Mouse (Mus musculus) layer of hippocampus, adult 8-10 months (tissue): Measurements from ENCODE around the gene Dcxr. TPM values are rescaled to one million over a fixed set of nuclear protein-coding genes. Genes with fewer than 3 reads are reported as not detected.
"Not testable (repeated sequence)": the region's sequence is repeated elsewhere in the genome, so short reads cannot be mapped to it uniquely, and the experiment has no call there.

Experiments
- DNase-seq, 2 experiments: peaks; one replicate each; pipeline ENCODE4 v3.0.0; 2022; ENCODE audit warnings: low spot score in 2 of 2
- total RNA-seq, 4 experiments: library from RNA; stranded (reverse); gene quantifications; 2 replicates each; pipeline ENCODE4 v1.2.4; 2022

Gene Dcxr
- total RNA-seq, 4 experiments from 2014 or later: 8.7 to 21.6 (median 14.5) TPM

- DNase-seq: not testable (repeated sequence)
These were observed 2.5 kb upstream of the Dcxr start for GRCm38 (mm10) chr11:120729432-120730050.

DNA sequence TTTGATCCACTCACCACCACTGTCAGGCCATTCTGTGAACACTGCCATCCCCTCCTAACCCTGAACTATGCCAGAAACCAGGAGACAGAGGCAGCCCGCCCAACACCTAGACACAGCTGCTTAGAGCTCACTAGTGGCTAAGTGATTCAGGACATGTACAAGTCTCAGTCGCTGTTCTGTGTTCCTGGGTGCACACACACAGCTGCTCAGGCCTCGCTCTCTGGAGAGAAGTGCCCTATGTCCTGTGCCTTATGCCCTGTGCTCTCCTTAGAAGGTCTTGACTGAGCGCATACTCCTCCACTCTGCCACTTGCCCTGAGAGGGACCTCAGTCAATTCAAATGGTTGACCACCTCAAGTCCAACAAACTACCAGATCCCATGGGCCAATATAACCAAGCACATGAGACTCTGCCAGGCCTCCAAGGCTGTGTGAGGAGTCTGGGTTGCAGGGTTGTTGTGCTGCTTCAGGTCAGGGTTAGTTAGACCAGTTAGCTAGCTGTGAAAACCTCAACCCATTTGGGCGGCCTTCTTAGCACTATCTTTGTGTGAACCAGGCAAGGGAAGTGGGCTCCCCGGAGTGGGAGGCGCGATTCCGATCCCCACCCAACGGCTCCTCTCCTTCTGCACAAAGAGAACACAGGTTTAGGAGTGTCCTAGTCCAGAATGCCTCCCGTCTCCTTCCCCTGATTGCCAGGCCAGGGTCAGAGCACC is 1.6 kb upstream of the Dcxr start:
- no peak for DNase-seq

DNA sequence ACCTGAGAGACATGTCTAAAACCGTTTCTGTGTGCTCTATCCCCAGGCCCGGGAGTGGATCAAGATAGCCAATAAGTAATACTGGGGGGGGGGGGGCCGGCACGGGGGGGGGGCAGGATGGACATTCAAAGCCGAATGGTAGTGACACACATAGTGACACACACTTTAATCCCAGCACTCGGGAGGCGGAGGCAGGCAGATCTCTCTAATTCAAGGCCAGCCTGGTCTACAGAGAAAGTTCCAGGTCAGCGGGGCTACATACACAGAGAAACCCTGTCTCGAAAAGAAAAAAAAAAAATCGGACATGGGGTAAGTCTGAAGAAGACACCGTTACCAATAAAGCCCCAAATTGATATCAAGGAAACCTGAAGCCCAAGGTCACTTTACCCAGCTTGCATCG is 483 bp upstream of the Dcxr start:
- DNase-seq: no peak

DNA sequence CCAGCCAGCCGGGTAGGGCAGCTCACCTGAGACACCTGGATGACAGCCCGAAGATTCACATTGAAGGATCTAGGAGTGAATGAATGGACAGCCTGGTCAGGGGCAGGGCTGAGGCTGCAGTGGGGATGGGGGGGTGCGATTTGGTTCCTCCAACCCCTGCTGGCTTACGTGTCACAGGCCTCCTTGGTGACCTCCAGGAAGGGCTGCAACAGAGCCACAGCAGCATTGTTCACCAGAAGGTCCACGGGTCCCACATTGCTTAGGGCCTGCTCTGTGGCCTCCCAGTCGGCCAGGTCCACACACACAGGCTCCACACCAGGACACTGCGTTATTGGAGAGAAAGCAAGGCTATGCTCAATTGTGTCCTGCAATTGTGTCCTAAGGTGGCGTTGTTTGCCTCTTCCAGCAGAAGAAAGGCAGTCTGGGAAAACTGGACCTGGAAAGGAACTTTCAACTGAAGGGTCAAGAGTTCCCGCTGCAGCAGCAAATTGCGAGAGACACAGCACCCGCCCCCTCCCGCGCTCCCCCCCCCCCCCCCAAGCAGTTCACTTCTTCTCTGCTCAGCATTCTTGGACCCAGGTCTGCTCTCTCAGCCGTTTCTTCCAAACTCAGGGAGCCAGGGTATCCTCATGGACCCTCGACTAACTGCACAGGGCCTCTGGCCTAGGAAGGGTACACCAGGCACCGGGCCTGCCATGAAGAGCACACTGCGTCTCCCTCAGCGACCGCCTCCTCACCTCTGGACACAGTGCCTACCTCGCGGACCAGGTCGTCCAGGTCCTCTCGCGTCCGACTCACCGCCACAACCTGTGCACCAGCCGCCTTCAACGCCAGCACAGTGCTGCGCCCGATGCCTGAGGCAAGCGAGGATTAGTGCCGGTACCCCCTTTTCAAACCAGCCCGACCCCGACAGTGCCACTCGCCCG is 575 bp downstream of the Dcxr start:
- DNase-seq: no peak

GRCm38 (mm10) chr11:120723509-120723908 is 3.6 kb downstream of the Dcxr start:
- no peak for DNase-seq

- DNase-seq: no peak
These were observed 4.2 kb downstream of the Dcxr start for GRCm38 (mm10) chr11:120722761-120723382.

GRCm38 (mm10) chr11:120722067-120722630 is 4.9 kb downstream of the Dcxr start:
- DNase-seq: no peak

DNA sequence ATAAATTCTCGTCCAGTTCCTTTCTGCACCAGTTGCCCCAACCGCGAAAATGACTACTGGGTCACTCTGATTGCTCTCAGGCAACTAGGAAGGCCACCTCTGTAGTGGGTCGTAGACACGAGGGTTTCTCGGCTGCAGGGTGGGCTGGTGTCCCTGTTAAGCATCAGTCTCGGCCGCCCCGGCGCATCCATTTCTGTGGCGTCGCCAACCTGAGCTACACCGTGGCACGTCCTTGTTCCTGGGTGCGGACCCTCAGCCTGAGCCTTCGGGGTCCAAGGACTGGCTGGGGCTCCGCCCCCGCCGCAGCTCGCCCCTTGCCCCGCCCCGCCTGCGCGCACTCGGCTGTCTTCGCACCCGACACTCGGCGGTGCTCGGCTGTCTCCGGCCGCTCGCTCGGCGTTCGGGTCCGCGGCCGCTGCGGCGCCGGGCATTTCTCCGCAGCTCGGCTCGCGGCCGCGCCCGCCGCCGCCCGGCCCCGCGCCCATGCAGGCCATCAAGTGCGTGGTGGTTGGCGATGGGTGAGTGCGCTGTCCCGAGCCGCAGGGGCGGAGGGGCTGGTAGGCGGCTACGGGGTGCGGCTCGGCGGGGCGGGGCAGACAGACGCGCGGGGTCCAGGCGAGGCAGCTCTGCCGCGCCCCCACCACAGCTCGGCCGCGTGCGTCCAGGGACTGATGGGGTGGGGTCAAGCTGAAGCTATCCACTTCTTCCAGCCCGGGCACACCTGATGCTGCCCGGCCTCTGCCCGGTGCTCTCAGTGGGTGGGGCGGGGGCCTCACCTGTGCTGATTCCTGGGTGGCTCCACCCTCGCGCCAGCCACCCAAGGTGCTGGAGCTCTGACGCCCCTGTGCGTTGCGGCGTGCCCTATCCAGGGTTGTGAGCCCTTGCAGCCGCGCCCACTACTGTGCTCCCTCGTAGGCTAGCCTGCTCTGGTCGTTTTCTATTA is 5.7 kb downstream of the Dcxr start, which contains the start of gene Rac3:
TSS of gene Rac3 (plus strand) at position 347 of the 943 bp plus-strand sequence.
- peak in 1 of 2 experiments; percentile 51 for DNase-seq

DNA sequence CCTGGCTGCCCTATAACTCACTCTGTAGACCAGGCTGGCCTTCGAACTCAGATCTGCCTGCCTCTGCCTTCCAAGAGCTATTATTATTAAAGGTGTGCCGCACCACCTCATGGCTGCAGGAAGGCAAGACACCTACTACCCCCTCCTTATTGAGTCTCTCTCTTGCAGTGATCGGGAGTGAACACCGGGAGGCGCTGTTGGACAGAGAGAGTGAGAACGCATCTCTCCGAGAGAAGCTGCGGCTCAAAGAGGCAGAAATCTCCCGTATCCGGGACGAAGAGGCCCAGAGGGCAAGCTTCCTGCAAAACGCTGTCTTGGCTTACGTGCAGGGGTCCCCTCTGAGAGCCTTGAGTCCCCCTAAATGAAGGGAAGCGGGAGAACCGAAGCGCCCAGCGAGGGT is 6.6 kb downstream of the Dcxr start:
- peak; percentile 79 to 85 for DNase-seq

DNA sequence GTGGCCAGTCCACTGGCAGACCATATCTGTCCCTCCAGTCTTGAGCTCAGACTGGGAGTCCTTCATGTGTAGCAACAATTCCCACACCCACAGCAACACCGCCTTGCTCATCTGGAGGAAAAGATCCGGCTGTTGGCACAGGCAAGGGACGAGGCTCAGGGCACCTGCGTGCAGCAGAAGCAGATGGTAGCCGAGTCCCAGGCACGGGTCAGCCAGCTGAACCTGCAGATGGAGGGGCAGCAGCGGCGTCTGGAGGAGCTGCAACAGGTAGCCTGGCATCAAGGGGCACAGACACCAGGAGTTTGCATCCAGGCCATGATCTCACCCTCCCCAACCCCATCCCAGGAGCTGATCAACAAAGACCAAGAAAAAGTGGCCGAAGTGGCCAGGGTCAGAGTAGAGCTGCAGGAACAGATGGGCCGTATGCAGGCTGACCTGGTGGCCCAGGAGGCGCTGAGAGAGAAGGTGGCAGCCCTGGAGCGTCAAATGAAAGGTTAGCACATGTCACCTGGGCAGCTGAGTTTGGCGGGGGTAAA is 7.2 kb downstream of the Dcxr start:
- DNase-seq: no peak

DNA sequence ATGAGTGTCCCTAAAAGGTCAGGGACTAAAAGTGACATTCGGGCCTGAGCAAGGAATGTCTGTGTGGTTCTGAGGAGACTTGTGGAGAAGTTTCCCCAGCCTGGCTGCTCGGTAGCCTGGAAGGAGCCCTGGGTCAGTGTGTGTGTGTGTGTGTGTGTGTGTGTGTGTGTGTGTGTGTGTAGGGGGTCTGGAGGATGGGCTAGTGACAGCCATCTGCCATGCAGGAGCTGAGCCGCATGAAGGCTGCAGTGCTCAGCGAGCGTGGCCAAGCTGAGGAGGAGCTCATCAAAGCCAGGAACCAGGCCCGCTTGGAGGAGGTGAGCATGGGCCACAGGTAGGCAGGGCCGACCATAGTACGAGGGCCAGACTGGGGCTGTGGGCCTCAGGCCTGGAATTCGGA is 7.8 kb downstream of the Dcxr start:
- DNase-seq: no peak

GRCm38 (mm10) chr11:120715131-120715530 is 11.9 kb downstream of the Dcxr start:
- no peak for DNase-seq

GRCm38 (mm10) chr11:120714546-120714945 is 12.5 kb downstream of the Dcxr start:
- DNase-seq: no peak

- DNase-seq: peak; percentile 97 to 99
These were observed 13.2 kb downstream of the Dcxr start, which contains the start of the genes Cenpx and Lrrc45 for GRCm38 (mm10) chr11:120713580-120714518. Gene Cenpx, minus strand, starts transcription at chr11:120713738. Gene Lrrc45, plus strand, starts transcription at chr11:120713925.

DNA sequence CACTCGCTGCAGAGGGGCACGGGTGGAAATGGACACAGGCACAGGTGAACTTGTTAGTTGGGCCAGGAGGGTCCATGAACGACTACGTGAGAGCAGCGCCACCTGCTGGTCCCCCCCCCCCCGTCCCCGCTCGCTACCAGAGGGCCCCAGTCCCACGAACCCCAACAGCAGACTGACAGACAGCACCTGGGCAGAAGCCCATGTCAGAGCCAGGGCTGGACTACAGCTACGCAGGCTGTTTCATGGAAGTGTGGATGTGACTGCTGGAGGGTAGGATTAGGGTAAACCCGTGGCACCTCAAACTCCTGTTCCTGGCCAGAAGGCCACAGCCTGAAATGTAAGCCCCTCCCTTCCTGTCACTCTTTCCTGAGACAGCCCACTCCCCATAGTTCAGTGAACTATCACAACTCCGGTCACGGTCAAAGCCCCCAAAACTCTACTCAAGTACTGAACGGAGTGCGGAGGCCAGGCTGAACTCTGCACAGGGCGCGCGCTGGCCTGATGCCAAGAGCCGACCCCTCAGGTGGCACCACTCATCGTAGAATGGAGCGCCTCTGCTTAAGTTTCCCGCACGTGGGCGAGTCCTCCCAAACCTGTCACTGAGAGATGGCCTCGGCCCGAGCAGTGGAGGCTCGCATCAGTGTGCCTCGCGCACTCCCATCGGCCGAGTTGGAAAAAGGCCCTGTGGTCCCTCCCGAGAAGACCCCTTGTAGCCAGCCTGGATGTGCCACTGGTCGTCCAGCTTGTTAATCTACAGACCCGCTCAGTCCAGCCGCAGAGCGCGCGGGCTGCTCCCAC is 14.1 kb downstream of the Dcxr start:
- peak in 1 of 2 experiments; percentile 61 for DNase-seq

DNA sequence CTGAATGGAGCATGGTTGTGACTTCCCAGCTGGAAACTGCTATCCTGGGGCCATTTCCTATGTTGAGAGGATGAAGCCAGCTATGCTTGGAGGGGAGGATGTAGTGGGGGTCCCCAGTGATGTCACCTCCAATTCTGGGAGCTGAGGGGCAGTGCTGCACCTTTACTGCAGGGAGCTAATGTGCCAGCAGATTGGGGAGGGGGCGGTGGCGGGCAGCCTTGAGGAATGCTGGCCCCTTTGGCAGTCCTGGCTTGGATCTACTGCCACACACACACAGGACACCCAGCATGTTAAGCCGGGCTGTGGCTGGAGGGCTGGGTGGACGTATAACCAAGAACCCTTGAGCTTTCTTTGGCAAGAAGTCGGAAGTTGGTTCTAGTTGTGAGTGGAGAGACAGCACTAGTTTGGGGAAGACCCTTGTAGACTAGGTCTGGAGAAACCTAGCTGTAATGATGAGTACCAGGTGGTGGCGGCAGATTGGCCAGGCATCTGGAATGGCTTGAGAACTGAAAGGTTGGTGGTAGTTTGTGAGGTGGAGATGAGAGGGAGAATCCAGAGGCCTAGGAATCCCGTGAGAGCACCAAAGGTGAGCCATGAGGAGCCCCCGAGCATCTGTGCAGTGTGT is 15.0 kb downstream of the Dcxr start:
- DNase-seq: no peak

DNA sequence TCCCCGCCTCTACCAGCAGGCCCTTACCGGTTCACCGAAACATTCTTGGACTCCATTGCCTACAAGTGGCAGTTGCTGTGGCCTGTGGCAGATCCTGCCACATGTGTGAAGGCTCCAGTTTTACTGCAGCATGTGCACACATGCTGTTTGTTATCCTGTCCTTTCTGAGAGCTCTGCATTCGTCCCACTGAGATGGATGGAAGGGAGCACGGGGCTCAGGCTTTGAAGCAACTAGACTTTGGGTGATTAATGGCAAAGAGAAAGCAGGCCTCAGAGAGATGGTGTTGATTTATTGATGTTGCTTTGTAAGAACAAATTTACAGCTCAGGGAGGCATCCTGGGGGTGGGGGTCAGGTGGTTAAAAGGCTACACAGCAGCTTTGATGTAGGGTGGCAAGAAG is 16.4 kb downstream of the Dcxr start:
- no peak for DNase-seq
